ENCODE assay signal across 9 mouse cellular contexts in the genomic region with DNA sequence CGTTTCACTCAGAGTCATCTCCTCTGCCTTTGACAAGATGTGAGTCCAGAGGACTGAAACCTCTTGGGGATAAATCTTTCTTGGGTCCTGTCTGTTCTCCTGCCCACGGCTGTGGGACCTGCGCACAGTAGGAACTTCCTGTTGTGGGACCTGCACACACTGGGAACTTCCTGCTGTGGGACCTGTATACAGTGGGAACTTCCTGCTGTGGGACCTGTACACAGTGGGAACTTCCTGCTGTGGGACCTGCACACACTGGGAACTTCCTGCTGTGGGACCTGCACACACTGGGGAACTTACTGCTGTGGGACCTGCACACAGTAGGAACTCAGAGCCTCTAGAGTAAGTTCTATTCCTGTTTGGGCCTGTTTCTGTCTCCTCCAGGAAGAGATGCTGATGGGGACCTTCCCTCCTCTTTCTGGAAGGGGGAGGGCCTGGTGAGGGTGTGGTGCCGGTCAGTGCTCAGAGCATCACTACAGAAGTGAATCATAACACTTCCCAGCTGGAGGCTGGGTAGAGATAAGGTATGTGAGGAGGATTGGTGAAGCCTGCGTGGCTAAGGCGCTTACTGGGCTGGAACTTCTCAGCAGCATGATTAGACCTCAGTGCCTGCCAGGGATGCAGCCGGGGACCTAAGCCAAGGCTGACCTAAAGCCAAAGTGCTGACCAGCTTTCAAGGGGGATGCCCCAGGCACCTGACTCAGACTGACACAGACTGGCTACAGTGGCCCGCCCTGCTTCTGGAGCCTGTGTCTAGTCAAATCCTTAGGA. TPM values are rescaled to one million over a fixed set of nuclear protein-coding genes. Genes with fewer than 3 reads are reported as not detected.
DNase-seq lines count a peak whose midpoint lies in the region; ATAC-seq and TF ChIP-seq lines count a peak whose summit lies in the region.
"Had no signal": no experiment of that assay in that cellular context is flagged by ENCODE, and none has a peak within 500 bp of the region (broad histone marks: within the 10 kb centered on the region; RNA-seq: fewer than 3 reads in every experiment).

No protein-coding gene starts in this region.

- no peak for TF ChIP-seq RAD21 in CH12.LX (IDR thresholded peaks at IDR 0.05; ENCODE audit: low read depth, low read length)

- H3K79me2 ChIP-seq in CH12.LX (replicated peaks; ENCODE audit: control insufficient read depth, extremely low read depth, insufficient read depth, poor library complexity, severe bottlenecking) = no peaks in the 10 kb centered on the region

- TF ChIP-seq EP300 in CH12.LX (IDR thresholded peaks at IDR 0.05; ENCODE audit: low read length) = no peak

- WGBS in forebrain, embryonic 11.5 days = 86% methylated on average over 8 of the region's 8 CpGs
- WGBS in forebrain, embryonic 15.5 days = 93% methylated on average over 8 of the region's 8 CpGs
- 61% methylated on average over 8 of the region's 8 CpGs for WGBS in lung, embryonic 14.5 days
- WGBS in forebrain, embryonic 10.5 days = 91% methylated on average over 8 of the region's 8 CpGs
- WGBS in intestine, embryonic 15.5 days = 86% methylated on average over 8 of the region's 8 CpGs

- H3K36me3 ChIP-seq in forebrain, embryonic 11.5 days (ENCODE audit: control insufficient read depth, insufficient read depth, low read length) = no peaks in the 10 kb centered on the region
- no peaks in the 10 kb centered on the region for H3K36me3 ChIP-seq in forebrain, embryonic 15.5 days
- H3K36me3 ChIP-seq in CH12.LX (replicated peaks in 1 of 2; ENCODE audit: control insufficient read depth in 1 of 2, insufficient read depth in 1 of 2, low read length in 1 of 2) = no peaks in the 10 kb centered on the region
- no peaks in the 10 kb centered on the region for H3K36me3 ChIP-seq in lung, embryonic 14.5 days (ENCODE audit: insufficient read depth)
- H3K36me3 ChIP-seq in forebrain, embryonic 10.5 days (replicated peaks) = no peaks in the 10 kb centered on the region
- no peaks in the 10 kb centered on the region for H3K36me3 ChIP-seq in intestine, embryonic 15.5 days

- in situ Hi-C loops in CH12.LX (cut with MboI; ENCODE audit: low pct_ligation_motif_present, low pct_unique_long_range_greater_than_20kb, low sequenced_read_pairs) = no loop called here

- H3K4me2 ChIP-seq in forebrain, embryonic 11.5 days (ENCODE audit: low read depth, low read length, severe bottlenecking) = no peak overlapping the region
- H3K4me2 ChIP-seq in forebrain, embryonic 15.5 days (replicated peaks) = no peak overlapping the region
- no peak overlapping the region for H3K4me2 ChIP-seq in CH12.LX (ENCODE audit: insufficient read depth, low read depth, poor library complexity, severe bottlenecking)
- no peak overlapping the region for H3K4me2 ChIP-seq in lung, embryonic 14.5 days
- H3K4me2 ChIP-seq in intestine, embryonic 15.5 days (replicated peaks) = no peak overlapping the region

- H3K9ac ChIP-seq in forebrain, embryonic 11.5 days (ENCODE audit: low read length) = no peak overlapping the region
- H3K9ac ChIP-seq in forebrain, embryonic 15.5 days (replicated peaks) = no peak overlapping the region
- no peak overlapping the region for H3K9ac ChIP-seq in CH12.LX (ENCODE audit: insufficient read depth, low read depth)
- H3K9ac ChIP-seq in lung, embryonic 14.5 days = no peak overlapping the region
- H3K9ac ChIP-seq in intestine, embryonic 15.5 days = no peak overlapping the region

- peak; percentile 41 for DNase-seq in forebrain, embryonic 11.5 days (ENCODE audit: low spot score)
- no peak for DNase-seq in CH12.LX (ENCODE audit: extremely low read depth)
- DNase-seq in fibroblast of lung, adult 2 months (ENCODE audit: low read depth) = peak; percentile 73
- DNase-seq in lung, embryonic 14.5 days = peak; percentile 53
- DNase-seq in yolk sac, embryonic 10.5 days (ENCODE audit: low spot score) = no peak
- DNase-seq in forebrain, embryonic 10.5 days (ENCODE audit: extremely low spot score, low spot score) = no peak

- no peaks in the 10 kb centered on the region for H3K9me3 ChIP-seq in forebrain, embryonic 11.5 days (ENCODE audit: control insufficient read depth, low read length)
- H3K9me3 ChIP-seq in forebrain, embryonic 15.5 days = no peaks in the 10 kb centered on the region
- H3K9me3 ChIP-seq in CH12.LX (replicated peaks; ENCODE audit: low read length) = peaks cover 5% of the 10 kb centered on the region
- H3K9me3 ChIP-seq in lung, embryonic 14.5 days (ENCODE audit: low read depth, low read length) = no peaks in the 10 kb centered on the region
- no peaks in the 10 kb centered on the region for H3K9me3 ChIP-seq in forebrain, embryonic 10.5 days
- H3K9me3 ChIP-seq in intestine, embryonic 15.5 days = no peaks in the 10 kb centered on the region

- no peak overlapping the region for H3K4me3 ChIP-seq in forebrain, embryonic 11.5 days (ENCODE audit: low read depth, low read length)
- H3K4me3 ChIP-seq in forebrain, embryonic 15.5 days = no peak overlapping the region
- H3K4me3 ChIP-seq in CH12.LX (replicated peaks in 1 of 3; ENCODE audit: low read depth in 2 of 3, low read length in 2 of 3, poor library complexity in 1 of 3) = peak overlapping the region in 1 of 3 experiments; percentile 17
- H3K4me3 ChIP-seq in lung, embryonic 14.5 days (ENCODE audit: low read depth, low read length) = no peak overlapping the region
- no peak overlapping the region for H3K4me3 ChIP-seq in forebrain, embryonic 10.5 days
- H3K4me3 ChIP-seq in intestine, embryonic 15.5 days (replicated peaks) = no peak overlapping the region

- no peak for TF ChIP-seq POLR2A in CH12.LX (IDR thresholded peaks at IDR 0.05; ENCODE audit: low read depth, low read length)

- no peak for TF ChIP-seq CTCF in CH12.LX (conservative IDR thresholded peaks at IDR 0.05 in 1 of 2, IDR thresholded peaks at IDR 0.05 in 1 of 2; ENCODE audit: low read depth in 2 of 2, low read length in 2 of 2)
- TF ChIP-seq CTCF in lung, embryonic 14.5 days (IDR thresholded peaks at IDR 0.05; ENCODE audit: low read depth) = no peak

- ATAC-seq in forebrain, embryonic 11.5 days (replicated peaks; ENCODE audit: low FRiP score) = no peak
- ATAC-seq in forebrain, embryonic 15.5 days (replicated peaks) = no peak
- peak; percentile 70; the same call in 1 of the 2 replicates for ATAC-seq in lung, embryonic 14.5 days (ENCODE audit: insufficient read depth)
- no peak for ATAC-seq in intestine, embryonic 15.5 days
- ATAC-seq: hindbrain, postnatal 0 days had no signal

- no peak overlapping the region for H3K27ac ChIP-seq in forebrain, embryonic 11.5 days (ENCODE audit: low read depth, low read length)
- no peak overlapping the region for H3K27ac ChIP-seq in forebrain, embryonic 15.5 days (replicated peaks)
- H3K27ac ChIP-seq in CH12.LX (ENCODE audit: insufficient read depth, low read depth) = no peak overlapping the region
- no peak overlapping the region for H3K27ac ChIP-seq in lung, embryonic 14.5 days (ENCODE audit: low read depth)
- H3K27ac ChIP-seq in forebrain, embryonic 10.5 days = no peak overlapping the region
- no peak overlapping the region for H3K27ac ChIP-seq in intestine, embryonic 15.5 days
- H3K27ac ChIP-seq: hindbrain, postnatal 0 days had no signal

- no peaks in the 10 kb centered on the region for H3K27me3 ChIP-seq in forebrain, embryonic 11.5 days (ENCODE audit: control insufficient read depth, insufficient read depth, low read length)
- no peaks in the 10 kb centered on the region for H3K27me3 ChIP-seq in forebrain, embryonic 15.5 days
- no peaks in the 10 kb centered on the region for H3K27me3 ChIP-seq in CH12.LX (replicated peaks)
- no peaks in the 10 kb centered on the region for H3K27me3 ChIP-seq in lung, embryonic 14.5 days (ENCODE audit: insufficient read depth, low read length)
- H3K27me3 ChIP-seq in forebrain, embryonic 10.5 days (ENCODE audit: poor library complexity, severe bottlenecking) = no peaks in the 10 kb centered on the region
- no peaks in the 10 kb centered on the region for H3K27me3 ChIP-seq in intestine, embryonic 15.5 days (replicated peaks)

- H3K4me1 ChIP-seq in forebrain, embryonic 11.5 days (replicated peaks; ENCODE audit: control insufficient read depth, insufficient read depth, low read length) = no peaks in the 10 kb centered on the region
- H3K4me1 ChIP-seq in forebrain, embryonic 15.5 days = no peaks in the 10 kb centered on the region
- peaks cover 2 to 10% of the 10 kb centered on the region in 2 experiments; a peak in 2 of 4 replicates for H3K4me1 ChIP-seq in CH12.LX (ENCODE audit: control insufficient read depth in 1 of 2, insufficient read depth in 2 of 2)
- H3K4me1 ChIP-seq in lung, embryonic 14.5 days (ENCODE audit: insufficient read depth) = peaks cover 2% of the 10 kb centered on the region; the same call in 1 of the 2 replicates
- H3K4me1 ChIP-seq in forebrain, embryonic 10.5 days = no peaks in the 10 kb centered on the region
- no peaks in the 10 kb centered on the region for H3K4me1 ChIP-seq in intestine, embryonic 15.5 days (replicated peaks)

- dilution Hi-C loops in CH12.LX (cut with MboI; ENCODE audit: extremely low pct_ligation_motif_present, extremely low pct_unique_long_range_greater_than_20kb, low sequenced_read_pairs) = no loop called here

TF ChIP-seq in CH12.LX, 34 proteins besides CTCF, POLR2A, EP300 and RAD21:
- no peak for TF ChIP-seq UBTF (IDR thresholded peaks at IDR 0.05; ENCODE audit: low read depth, low read length)
- peak; percentile 81 for TF ChIP-seq ZKSCAN1 (IDR thresholded peaks at IDR 0.05; ENCODE audit: borderline replicate concordance, low read depth, low read length)
- TF ChIP-seq HCFC1 (IDR thresholded peaks at IDR 0.05; ENCODE audit: low read depth, low read length) = peak; percentile 62

RNA-seq across cellular contexts. Expression of a gene that starts 22.8 kb away (rescaled TPM):
- 8.1 and 9.2 TPM in 2 replicates for polyA plus RNA-seq in forebrain, embryonic 11.5 days (2014; fragmentation: Nextera tagmentation; extraction: Ambion mirVana)
- 2.7 and 3.6 TPM in 2 replicates for polyA plus RNA-seq in forebrain, embryonic 15.5 days (2015; fragmentation: Nextera tagmentation; extraction: Ambion mirVana)
- total RNA-seq in CH12.LX (2012; rRNA removed) (7.0 and 7.7 TPM in 2 replicates), CH12.LX (2014; rRNA removed) (12.2 and 13.4 TPM in 2 replicates)
- 15.9 and 19.1 TPM in 2 replicates for polyA plus RNA-seq in CH12.LX (2012; ENCODE audit: insufficient read length, low read depth)
- polyA plus RNA-seq in lung, embryonic 14.5 days (2014; fragmentation: Nextera tagmentation; extraction: Ambion mirVana) = 16.0 and 18.6 TPM in 2 replicates
- 13.5 and 13.7 TPM in 2 replicates for polyA plus RNA-seq in forebrain, embryonic 10.5 days (2016; fragmentation: Nextera tagmentation; extraction: Ambion mirVana)
- 12.0 and 13.4 TPM in 2 replicates for polyA plus RNA-seq in intestine, embryonic 15.5 days (2015; fragmentation: Nextera tagmentation; extraction: Ambion mirVana)

Comparison
In these comparisons a context has a peak if more than half of its experiments do, and no peak if none do; other contexts are left out.
1. DNase-seq: peak in forebrain, embryonic 11.5 days (single experiment), fibroblast of lung, adult 2 months (single experiment) and lung, embryonic 14.5 days (single experiment); none in CH12.LX (single experiment), yolk sac, embryonic 10.5 days (single experiment) and forebrain, embryonic 10.5 days (single experiment).